Mouse (Mus musculus) heart, postnatal 10 days (tissue): ENCODE results near the gene Rfc5. TPM values are rescaled to one million over a fixed set of nuclear protein-coding genes. Genes with fewer than 3 reads are reported as not detected.
A peak's percentile ranks its signal among the peaks of the same experiment; 100 is the strongest.
"Not testable (repeated sequence)": the region's sequence is repeated elsewhere in the genome, so short reads cannot be mapped to it uniquely, and the experiment has no call there.

Experiments
- DNase-seq, 2 experiments: peaks; one replicate each; pipeline ENCODE4 v3.0.0; 2021
- intact Hi-C: fragments of 180-260 bp; cut with DNase I; formaldehyde crosslinking; loops from one replicate; pipeline ENCODE4 v1.15.1; 2025
- total RNA-seq, 2 experiments: library from RNA; stranded (reverse); gene quantifications; 2 replicates each; pipeline ENCODE4 v1.2.3; 2021

The Rfc5 gene
- total RNA-seq, 2 experiments from 2014 or later, result 14.5 to 14.9 TPM

DNA sequence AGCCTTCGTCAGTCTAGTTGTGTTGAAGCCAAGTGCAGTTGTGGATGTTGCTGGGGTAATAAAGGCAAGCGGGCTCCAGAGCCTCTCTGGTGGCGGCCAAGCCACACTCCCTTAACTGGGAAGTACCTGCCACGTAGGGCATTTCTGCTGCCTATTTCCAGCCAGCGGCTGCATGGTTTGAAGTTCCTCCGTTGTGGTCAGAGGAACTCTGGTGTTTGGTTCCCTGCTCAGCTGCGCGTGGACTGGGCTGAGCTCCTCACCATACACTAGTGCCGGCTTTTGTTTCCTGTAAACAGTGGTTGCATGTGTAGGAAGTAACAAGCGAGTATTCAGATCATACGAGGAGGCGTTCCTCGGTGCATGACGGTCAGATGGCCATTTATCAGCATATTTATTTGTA lies 11.1 kb downstream of the Rfc5 start:
- intact Hi-C loops, DNase-seq: not testable (repeated sequence)

DNA sequence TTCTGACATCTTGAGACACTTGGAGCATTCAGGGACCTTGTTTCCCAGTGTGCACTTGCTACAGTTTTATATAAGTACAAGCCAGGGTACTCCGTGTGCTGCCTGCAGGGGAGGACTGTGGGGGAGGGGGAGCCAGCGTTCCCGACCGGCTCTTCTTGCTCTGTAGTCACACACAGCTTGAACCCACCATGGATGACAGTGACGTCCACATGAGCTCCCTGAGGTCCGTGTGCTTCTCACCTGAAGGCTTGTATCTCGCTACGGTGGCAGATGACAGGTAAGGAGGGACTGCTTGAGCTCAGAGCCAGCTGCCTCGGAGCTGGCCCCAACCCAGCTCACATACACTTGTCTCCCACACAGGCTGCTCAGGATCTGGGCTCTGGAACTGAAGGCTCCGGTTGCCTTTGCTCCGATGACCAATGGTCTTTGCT lies 12.5 kb downstream of the Rfc5 start:
- intact Hi-C loops, result no loop called here

DNA sequence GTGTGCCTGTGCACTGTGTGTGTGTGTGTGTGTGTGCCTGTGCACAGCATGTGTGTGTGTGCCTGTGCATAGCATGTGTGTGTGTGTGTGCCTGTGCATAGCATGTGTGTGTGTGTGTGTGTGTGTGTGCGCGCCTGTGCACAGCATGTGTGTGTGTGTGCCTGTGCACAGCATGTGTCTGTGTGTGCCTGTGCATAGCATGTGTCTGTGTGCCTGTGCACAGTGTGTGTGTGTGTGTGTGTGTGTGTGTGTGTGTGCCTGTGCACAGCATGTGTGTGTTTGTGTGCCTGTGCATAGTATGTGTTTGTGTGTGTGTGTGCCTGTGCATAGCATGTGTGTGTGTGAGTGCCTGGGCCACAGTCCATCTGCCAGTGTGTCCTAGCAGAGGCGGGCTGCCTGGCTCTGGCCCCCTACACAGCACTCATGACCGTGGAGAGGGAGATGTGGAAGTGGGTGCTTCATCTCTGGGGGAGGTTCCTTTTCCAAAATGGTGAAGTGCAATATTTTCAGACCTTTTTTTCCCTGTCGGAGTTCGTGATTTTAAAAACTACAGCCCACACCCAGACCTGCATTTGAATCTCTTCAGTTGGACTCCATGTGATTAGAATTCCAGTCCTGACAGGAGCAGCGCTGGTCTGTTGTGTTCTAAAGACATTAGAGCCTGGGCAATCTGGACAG lies 14.3 kb downstream of the Rfc5 start:
- no peak for DNase-seq
- intact Hi-C loops, result no loop called here

More for the DNA sequence above, 12.5 kb downstream of the Rfc5 start:
- no peak for DNase-seq

DNA sequence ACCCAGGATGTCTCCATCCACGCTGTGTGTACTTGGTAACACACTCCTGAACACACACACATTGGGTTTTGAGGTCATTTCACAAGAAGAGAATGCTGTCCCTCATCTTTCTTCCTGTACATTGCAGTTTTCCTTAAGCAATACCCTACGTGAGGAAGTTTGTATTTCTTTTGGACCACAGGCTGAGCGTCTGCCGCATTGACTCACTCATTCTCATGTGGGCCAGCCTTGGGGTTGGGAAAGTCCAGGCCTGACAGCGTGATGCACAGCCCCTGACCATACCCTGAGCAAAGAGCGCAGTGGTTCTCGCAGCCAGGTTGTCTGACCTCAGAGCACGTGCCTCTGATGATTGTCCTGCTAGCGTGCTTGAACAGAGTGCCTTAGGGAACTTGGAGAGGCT lies 15.4 kb downstream of the Rfc5 start:
- intact Hi-C loops, result no loop called here
- DNase-seq, result no peak

DNA sequence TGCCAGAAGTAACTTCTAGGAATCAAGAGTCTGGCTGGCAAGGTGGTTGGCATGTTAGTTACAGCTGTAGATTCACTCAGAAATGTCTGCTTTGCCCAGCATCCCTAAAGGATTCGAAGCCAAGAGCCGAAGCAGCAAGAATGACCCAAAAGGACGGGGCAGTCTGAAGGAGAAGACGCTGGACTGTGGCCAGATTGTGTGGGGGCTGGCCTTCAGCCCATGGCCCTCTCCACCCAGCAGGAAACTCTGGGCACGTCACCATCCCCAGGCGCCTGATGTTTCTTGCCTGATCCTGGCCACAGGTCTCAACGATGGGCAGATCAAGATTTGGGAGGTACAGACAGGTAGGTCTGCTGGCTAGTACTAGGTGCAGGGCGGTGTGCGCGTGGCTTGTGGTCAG lies 18.3 kb downstream of the Rfc5 start:
- intact Hi-C loops, result no loop called here
- DNase-seq, result no peak

DNA sequence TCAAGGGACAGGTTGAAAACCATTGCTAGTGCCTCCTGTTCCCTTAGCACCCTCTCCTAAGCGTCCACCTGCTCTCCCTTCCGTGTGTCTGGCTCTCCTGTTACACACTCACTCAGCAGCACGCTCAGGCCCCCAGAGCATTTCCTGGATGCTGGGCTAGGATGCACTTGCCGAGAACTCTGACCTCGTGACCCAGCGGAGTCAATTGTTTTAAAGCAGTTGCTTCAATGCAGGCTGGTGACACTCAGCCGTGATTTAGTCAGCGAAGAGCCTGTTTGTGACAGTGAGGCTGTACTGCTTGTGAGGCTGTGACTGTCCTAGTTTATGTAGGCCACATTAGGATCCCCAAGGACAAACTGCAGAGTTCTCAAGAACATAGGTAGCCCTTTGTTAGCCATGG lies 21.6 kb downstream of the Rfc5 start:
- DNase-seq, result no peak
- intact Hi-C loops, result no loop called here

DNA sequence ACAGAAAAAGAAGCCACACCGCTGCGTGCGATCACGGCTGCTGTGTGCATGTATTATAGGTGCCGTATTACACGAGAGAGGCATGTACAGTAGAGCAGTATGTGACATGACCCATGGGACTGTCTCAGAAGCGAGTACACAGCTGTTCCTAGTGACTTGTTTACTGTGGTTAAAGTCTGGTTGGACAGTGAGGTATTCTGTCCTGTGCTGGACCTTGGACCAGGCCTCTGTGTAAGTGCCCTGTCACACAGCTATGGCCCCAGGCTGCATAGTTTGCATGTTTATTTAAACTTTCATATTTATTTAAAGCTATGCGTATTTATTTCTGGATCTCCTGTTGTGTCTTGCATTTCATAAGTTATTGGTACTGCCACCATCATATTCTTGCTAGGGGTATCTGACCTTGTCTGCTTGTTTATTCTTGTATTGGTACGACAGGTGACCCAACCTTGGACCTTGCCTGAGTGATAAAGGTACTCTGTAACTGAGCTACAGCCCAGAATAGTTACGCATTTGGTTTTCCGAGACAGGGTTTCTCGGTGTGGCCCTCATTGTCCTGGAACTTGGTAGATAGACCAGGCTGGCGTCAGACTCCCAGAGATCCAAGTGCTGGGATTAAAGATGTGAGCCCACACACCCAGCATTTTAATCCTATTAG lies 22.8 kb downstream of the Rfc5 start:
- no peak for DNase-seq
- intact Hi-C loops, result no loop called here

DNA sequence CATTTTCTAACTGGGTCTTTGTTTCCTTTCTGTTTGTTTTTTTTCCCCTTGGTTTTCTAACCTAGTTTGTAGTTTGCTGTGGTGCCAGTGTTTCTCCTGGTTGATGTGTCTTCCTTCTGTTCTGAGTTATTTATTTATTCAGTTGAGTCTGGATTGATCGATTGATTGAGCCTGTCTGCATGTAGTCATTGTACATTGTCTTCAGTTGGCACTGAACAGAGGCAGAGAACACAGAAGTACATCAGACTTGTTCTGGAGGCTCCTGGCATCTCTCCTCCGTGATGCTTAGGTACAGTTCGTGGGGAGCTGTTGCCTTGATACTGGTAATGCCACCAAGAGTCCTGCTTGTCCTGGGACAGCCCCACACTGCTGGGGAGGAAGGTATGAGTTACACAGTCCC lies 24.0 kb downstream of the Rfc5 start:
- no peak for DNase-seq
- intact Hi-C loops, result no loop called here

DNA sequence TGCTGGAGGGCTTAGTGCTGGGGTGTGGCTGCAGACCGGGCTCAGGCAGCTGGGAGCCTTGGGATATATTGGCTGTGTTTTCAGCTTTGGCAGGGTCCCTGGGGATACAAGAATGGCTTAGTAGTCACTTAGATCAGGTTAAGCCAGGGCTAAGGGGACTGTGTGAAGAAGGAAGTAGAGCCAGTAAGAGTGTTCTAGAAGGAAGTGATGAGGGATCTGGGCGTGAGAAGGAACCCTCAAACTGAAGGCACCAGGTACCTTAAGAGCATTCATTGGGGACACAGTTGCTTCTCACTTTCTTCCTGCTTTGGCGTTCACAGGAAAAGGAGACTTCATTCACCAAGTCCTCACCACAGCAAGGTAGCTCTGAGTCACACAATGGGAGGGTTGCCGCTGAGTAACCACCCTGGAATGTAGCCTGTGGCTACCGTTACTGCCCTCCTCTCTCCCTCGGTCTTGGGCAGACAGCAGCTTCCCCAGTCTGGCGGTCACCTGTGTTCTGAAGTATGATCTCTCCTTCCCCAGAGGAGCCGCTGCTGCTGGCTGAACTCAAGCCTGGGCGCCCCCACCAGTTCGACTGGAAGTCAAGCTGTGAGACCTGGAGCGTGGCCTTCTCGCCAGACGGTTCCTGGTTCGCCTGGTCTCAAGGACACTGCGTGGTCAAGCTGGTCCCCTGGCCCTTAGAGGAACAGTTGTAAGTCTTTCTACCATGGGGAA lies 25.6 kb downstream of the Rfc5 start:
- peak; percentile 38 to 44 for DNase-seq
- intact Hi-C loops, result no loop called here

DNA sequence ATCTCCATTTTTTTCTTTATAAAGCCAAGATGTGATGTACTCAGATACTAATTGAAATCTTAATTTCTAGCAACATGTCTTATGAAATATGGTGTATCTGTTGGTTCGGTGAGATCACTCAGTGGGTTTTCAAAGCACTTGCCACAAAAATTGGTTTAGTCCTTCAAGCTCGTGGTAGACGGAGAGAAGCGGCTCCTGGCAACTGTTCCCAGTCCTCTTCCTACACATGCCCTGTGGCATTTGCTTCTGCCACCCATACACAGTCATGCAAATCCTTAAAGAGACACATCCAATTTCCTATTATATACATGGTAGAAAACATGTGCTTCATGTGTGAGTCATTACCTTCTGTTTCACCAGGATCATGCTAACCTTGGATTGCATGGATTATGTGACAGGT lies 27.3 kb downstream of the Rfc5 start:
- intact Hi-C loops, result loop anchor here (2.0 kb wide), 1 partner anchor 27 kb away; the partner anchor contains the start of gene Rfc5
- DNase-seq, result no peak

DNA sequence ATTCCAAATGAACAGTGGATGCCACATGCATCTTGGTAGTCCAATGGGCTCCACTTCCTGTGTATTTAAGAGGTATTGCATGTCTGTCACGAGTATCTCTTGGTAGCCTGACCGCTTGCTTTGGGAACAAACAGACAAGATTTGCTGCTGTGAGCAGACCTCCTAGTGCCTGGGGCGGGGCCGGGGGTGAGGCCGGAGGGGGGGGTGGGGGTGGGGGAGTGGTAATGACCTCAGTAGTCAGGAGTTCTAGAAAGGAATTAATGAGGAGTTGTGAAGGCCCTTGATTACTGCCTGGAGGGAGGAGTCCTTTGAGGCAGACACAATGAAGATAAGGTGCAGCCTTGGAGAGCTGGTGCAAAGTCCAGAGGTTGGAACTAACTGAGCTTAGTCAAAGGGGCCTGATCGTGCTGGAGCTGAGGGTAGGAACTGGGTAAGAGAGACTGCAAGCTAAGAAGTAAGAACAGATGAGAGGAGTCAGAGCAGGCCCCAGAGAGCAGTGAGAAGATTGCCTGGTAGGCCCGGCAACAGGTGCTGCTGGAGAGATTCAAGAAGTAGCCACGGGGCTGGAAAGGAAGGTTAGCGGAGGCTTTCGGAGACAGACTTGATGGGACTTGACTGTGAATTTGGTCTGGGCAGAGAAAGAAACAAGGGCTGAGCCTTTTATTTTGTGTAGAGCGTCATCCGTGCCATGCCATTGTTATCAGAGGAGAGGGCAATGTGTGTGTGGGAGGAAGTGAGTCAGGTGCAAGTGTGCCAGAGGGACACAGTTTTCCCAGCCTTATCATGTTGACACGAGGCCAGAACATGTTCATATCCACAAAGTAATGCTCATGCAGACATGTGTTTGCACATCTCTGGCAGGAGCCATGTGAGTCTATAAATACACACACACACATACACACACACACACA lies 28.0 kb downstream of the Rfc5 start:
- peak; percentile 45 to 46 for DNase-seq
- intact Hi-C loops, result loop anchor here (2.0 kb wide), 1 partner anchor 28 kb away; the partner anchor contains the start of gene Rfc5

DNA sequence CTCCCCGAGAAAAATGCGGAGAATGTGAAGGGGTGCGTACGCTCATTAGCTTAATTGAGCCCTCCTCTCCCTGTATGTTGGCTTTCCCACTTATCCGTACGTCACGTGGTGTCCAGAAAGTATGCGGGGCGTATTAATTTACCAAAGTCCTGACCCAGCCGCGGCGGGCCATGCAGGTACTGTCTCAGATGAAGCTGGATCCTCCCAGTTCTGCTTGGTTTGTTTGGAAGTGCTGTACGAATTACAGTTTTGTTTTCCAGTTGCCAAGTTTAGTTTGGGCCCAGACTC lies 28.7 kb downstream of the Rfc5 start:
- intact Hi-C loops, result loop anchor here (2.0 kb wide), 1 partner anchor 29 kb away; the partner anchor contains the start of gene Rfc5
- no peak for DNase-seq

DNA sequence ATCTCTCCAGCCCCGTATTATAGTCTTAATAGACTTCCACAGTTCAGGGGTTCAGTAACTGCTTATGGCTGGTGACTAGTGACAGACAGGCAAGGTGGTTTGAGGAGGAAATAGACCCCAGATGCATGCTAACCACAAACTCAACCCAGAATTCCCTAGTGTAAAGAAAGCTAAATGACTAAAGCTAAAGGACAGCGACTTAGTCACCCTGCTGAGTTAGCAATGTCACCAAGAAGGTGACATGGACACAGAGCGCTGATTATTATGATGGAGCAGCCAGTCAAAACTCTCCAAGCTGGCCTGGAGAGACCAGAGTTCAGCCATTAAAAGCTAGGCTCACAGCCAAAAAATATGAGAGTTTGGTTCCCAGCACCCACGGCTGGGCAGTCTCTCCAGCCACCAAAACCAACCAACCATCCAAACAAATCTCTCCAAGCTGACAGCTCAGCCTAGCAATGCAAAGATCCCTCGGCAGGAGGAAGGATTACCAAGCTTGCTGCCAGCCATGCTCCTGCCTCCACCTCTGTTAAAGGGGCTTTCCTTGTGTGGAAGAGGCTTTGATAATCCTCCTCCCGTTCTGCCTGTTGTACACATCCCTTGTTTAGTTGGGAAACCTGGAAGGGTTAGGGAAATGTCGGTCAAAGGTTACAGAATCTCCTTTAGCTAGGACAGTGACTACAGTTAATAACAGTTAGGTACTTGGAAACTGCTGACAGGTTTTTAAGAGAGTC lies 29.2 kb downstream of the Rfc5 start:
- DNase-seq, result peak in 1 of 2 experiments; percentile 35
- intact Hi-C loops, result loop anchor here (2.0 to 5.0 kb wide), 2 partner anchors 29 to 242 kb away; partner anchors contain the start of genes Rfc5 and Suds3

DNA sequence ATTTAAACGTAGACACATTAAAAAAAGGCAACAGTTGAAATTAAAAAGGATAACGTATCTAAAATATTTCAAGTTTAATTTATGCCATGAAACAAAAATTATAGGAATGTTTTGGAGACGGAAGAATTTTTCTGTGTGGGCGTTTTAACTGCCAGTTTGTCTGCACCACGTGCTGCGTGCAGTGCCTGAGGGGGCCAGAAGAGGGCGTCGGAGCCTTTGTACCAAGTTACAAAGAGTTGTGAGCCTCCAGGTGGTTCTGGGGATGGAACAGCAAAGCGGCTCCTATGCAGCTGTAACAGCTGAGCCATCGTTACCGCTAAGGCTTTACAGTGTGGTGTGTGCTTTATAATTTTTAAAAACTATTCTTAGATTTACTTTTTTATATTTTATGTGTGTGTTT lies 30.1 kb downstream of the Rfc5 start:
- intact Hi-C loops, result loop anchor here (1.0 to 5.0 kb wide), 2 partner anchors 39 to 241 kb away; partner anchors contain the start of genes Suds3 and Vsig10
- peak; percentile 67 to 87 for DNase-seq

DNA sequence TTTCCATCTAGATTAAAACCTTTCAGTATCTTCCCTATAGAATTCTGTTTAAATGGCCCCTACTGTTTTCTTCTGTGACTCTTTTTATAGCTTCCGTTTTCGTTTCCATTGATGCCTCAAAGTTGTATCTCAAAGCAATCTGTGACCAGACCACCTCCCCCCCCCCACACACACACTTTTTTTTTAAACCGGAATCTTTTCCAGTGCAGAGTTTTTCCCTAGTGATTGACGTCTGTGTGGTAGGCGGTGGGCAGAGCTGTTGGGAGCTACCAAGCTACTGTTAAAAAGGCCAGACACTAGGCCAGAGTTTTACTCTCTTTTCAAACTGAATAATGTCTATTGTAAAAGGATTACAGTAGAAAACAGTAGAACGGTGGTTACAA lies 30.6 kb downstream of the Rfc5 start:
- no peak for DNase-seq
- intact Hi-C loops, result loop anchor here (1.0 to 5.0 kb wide), 2 partner anchors 39 to 241 kb away; partner anchors contain the start of genes Suds3 and Vsig10

DNA sequence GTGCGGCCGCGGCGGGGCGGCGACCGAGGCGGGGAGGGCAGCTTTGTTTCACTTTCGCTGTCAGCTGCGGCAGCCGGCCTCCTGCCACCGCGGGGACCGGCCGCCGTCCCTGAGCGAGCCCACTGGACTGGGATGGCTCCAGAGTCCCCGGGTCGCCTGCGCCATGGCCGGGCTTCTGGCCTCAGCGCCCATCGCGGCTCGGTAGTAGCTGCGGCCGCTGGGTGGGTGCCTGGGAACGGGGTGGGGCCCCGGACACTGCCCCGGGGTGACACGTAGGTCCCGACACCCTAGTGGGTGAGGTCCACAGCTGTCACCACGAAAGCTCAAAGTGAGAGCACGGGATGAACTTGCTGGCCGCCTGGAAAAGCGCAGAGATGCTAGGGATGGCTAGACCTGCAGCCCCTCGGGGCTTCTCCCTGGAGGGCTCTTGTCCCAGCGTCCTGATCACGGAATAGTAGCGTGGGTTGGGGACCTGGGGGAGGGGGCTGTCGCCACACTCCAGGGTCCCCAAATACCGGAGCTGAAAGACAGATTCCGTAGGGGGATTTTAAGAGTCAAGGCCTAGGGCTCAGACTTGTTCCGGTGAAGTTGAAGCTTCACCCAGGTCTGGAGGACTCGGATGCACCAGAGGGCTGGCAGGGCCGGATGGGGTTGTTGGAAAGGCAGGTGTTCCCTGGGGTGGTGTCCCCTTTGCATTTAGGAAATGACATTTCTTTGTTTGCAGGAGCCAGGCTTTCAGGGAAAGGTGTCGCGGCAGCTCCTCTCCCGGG lies 31.2 kb downstream of the Rfc5 start:
- peak; percentile 65 to 69 for DNase-seq
- intact Hi-C loops, result loop anchor here (1.0 to 5.0 kb wide), 2 partner anchors 38 to 240 kb away; partner anchors contain the start of genes Suds3 and Vsig10

DNA sequence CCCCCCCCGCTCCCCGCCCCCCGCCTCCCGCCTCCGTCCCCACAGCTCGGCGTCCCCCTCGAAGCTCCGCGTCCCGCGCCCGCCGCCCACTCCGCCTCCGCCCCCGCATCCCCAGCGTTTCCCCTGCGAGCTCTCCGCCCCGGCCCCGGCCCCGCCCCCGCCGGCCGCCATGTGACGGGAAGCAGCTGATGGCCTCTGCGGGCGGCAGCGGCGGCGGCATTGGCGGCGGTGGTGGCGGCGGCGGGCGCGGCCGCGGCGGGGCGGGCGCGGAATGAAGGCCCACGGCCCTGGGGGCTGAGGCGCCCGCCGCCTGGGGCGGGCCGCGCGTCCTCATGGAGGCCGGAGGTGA lies 31.7 kb downstream of the Rfc5 start, which contains the start of gene Wsb2:
Gene Wsb2, plus strand, starts transcription at position 176 of the 349 bp plus-strand sequence.
- intact Hi-C loops, result loop anchor here (5.0 kb wide), 1 partner anchor 240 kb away; the partner anchor contains the start of gene Suds3
- peak; percentile 86 to 89 for DNase-seq

DNA sequence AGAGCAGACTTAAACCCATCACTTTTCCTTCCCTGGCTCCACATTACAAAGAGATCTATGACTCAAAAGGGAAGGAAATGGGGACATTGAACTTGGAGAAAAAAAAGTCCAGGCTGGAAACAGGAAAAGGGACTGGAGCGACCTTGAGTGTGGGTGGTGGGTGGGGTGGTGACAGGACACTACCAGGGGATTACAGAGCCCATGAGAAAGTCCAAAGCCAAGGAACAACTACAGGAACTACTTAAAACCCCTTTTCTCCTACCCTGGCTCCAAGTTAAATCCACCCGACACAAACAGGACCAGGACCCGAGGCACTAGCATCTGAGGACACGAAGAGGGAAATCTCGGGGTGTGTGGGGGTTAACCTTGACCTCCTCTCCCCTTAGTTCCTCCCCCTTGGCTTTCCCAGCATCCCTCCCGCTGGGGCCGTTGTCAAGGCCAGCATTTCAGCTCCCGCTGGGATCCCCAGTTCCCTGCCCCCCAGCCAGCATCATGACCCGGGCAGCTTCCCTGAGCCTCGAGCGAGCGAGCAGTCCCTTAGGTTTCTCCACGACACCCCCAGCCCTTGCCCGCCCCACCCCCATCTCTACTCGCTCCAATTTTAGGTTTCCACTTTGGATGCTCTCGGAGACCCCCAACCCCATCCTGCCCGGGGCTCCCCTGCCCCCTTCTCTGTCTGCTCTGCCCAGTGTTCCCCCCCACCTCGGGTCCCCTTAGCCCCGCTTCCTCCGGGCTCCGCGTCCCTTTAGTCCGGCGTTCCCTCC lies 32.3 kb downstream of the Rfc5 start:
- DNase-seq, result peak; percentile 75 to 85
- intact Hi-C loops, result loop anchor here (5.0 kb wide), 1 partner anchor 239 kb away; the partner anchor contains the start of gene Suds3
